In the genomic region with DNA sequence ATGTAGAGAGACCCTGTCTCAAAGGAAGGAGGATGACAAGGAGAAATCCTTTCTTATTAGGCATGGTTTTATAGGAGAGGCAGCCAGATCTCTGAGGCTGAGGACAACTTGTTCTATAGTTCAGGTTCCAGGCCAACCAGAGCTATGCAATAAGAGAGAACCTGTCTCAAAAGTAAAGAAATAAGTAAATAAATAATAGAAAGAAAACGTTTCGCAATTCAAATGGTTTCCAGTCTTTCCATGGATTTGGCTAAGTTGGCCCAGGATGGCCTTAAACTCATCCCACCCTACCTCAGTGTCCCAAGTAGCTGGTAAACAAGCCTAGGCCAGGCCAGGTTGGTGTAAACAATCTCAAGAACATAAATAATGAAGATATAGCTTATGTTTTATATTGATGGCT, we compare ENCODE assay signal across 50 mouse cellular contexts. TPM values are rescaled to one million over a fixed set of nuclear protein-coding genes. Genes with fewer than 3 reads are reported as not detected.
"Had no signal": no experiment of that assay in that cellular context is flagged by ENCODE, and none has a peak within 500 bp of the region (broad histone marks: within the 10 kb centered on the region; RNA-seq: fewer than 3 reads in every experiment).

No protein-coding gene starts in this region.

- ATAC-seq: hindbrain, embryonic 16.5 days; hindbrain, postnatal 0 days; inflammation-experienced regulatory T-cells, adult 6 months; intestine, embryonic 15.5 days; intestine, embryonic 16.5 days; intestine, postnatal 0 days had no signal

- H3K4me2 ChIP-seq: heart, embryonic 11.5 days; heart, embryonic 12.5 days; heart, embryonic 13.5 days; heart, embryonic 15.5 days; hindbrain, embryonic 12.5 days; hindbrain, embryonic 13.5 days; hindbrain, embryonic 14.5 days; hindbrain, embryonic 15.5 days; intestine, embryonic 15.5 days; kidney, embryonic 15.5 days had no signal

- DNase-seq: heart, postnatal 10 days; heart, postnatal 14 days; heart, postnatal 36 days; heart, postnatal 4 days; kidney, adult 11 months; kidney, adult 18-20 months; kidney, adult 2 months; kidney, adult 9 months; kidney, postnatal 10 days; kidney, postnatal 14 days; kidney, postnatal 25 days; kidney, postnatal 36 days; kidney, postnatal 4 days; layer of hippocampus, adult 9-11 months; layer of hippocampus, postnatal 36 days had no signal

- H3K9ac ChIP-seq: heart, embryonic 12.5 days; heart, embryonic 13.5 days; heart, embryonic 15.5 days; hindbrain, embryonic 12.5 days; hindbrain, embryonic 13.5 days; hindbrain, embryonic 14.5 days; hindbrain, embryonic 15.5 days; intestine, embryonic 15.5 days; kidney, embryonic 15.5 days had no signal

- H3K27me3 ChIP-seq: intestine, embryonic 15.5 days had no signal

- H3K4me3 ChIP-seq: heart, embryonic 10.5 days; heart, embryonic 12.5 days; heart, embryonic 13.5 days; heart, embryonic 15.5 days; hindbrain, embryonic 10.5 days; hindbrain, embryonic 12.5 days; hindbrain, embryonic 13.5 days; hindbrain, embryonic 15.5 days; intestine, embryonic 15.5 days; kidney, embryonic 15.5 days; layer of hippocampus, adult 2 months had no signal

- H3K36me3 ChIP-seq: heart, embryonic 10.5 days; heart, embryonic 12.5 days; heart, embryonic 13.5 days; heart, embryonic 15.5 days; hindbrain, embryonic 10.5 days; hindbrain, embryonic 12.5 days; hindbrain, embryonic 13.5 days; hindbrain, embryonic 15.5 days; intestine, embryonic 15.5 days; kidney, embryonic 15.5 days had no signal

- H3K27ac ChIP-seq: heart, embryonic 10.5 days; heart, embryonic 13.5 days; heart, embryonic 15.5 days; hindbrain, embryonic 10.5 days; hindbrain, embryonic 12.5 days; hindbrain, embryonic 13.5 days; hindbrain, embryonic 14.5 days; hindbrain, embryonic 15.5 days; hindbrain, postnatal 0 days; intestine, embryonic 15.5 days; kidney, embryonic 15.5 days; kidney, postnatal 0 days; layer of hippocampus, adult 2 months had no signal

- H3K9me3 ChIP-seq: heart, embryonic 10.5 days; heart, embryonic 12.5 days; heart, embryonic 13.5 days; heart, embryonic 15.5 days; hindbrain, embryonic 10.5 days; hindbrain, embryonic 12.5 days; hindbrain, embryonic 13.5 days; hindbrain, embryonic 15.5 days; intestine, embryonic 15.5 days; kidney, embryonic 15.5 days had no signal

RNA-seq across cellular contexts. Expression of a gene that starts 16.1 kb away (rescaled TPM):
- total RNA-seq: hematopoietic stem cell, adult 5-6 weeks had no signal

RNA-seq across cellular contexts. Expression of a gene that starts 28.8 kb away (rescaled TPM):
- total RNA-seq: heart, adult 8-10 months; heart, postnatal 10 days; heart, postnatal 14 days; heart, postnatal 25 days; heart, postnatal 36 days; heart, postnatal 4 days; hematopoietic stem cell, adult 5-6 weeks; hindbrain, postnatal 0 days; layer of hippocampus, adult 18-20 months; layer of hippocampus, adult 2 months; layer of hippocampus, adult 8-10 months; layer of hippocampus, postnatal 10 days; layer of hippocampus, postnatal 14 days; layer of hippocampus, postnatal 25 days; layer of hippocampus, postnatal 36 days had no signal
- polyA plus RNA-seq: heart, embryonic 10.5 days; heart, embryonic 11.5 days; heart, embryonic 13.5 days; heart, embryonic 14.5 days; heart, embryonic 15.5 days; heart, embryonic 16.5 days; heart, postnatal 0 days; hindbrain, embryonic 10.5 days; hindbrain, embryonic 11.5 days; hindbrain, embryonic 12.5 days; hindbrain, embryonic 15.5 days; hindbrain, embryonic 16.5 days; hindbrain, postnatal 0 days; inflammation-experienced regulatory T-cells, adult 6 months; intestine, embryonic 14.5 days; intestine, embryonic 15.5 days; intestine, embryonic 16.5 days; intestine, postnatal 0 days; kidney, adult 2 months; kidney, embryonic 14.5 days; kidney, embryonic 15.5 days; kidney, embryonic 16.5 days; kidney, postnatal 0 days; large intestine, adult 2 months had no signal

RNA-seq across cellular contexts. Expression of a gene that starts 39.7 kb away (rescaled TPM):
- total RNA-seq: hematopoietic stem cell, adult 5-6 weeks had no signal
